Mouse (Mus musculus) activated CD4-positive, CD25-positive, alpha-beta regulatory T cell, adult 4 months (primary cell): Measurements from ENCODE around the gene Cfap46. TPM values are rescaled to one million over a fixed set of nuclear protein-coding genes. Genes with fewer than 3 reads are reported as not detected.

Experiments
- ATAC-seq: one replicate; pipeline ENCODE4 v1.8.0; 2017
- polyA plus RNA-seq, 2 experiments: library from polyadenylated mRNA; unstranded; fragments of 100-300 nt; shearing (Covaris generic); gene quantifications; one replicate each; pipeline ENCODE4 v1.2.1; 2017

The Cfap46 gene
- polyA plus RNA-seq, 2 experiments from 2014 or later, result not detected

GRCm38 (mm10) chr7:139579261-139579905 lies 104.2 kb downstream of the Cfap46 start:
- ATAC-seq, result no peak

DNA sequence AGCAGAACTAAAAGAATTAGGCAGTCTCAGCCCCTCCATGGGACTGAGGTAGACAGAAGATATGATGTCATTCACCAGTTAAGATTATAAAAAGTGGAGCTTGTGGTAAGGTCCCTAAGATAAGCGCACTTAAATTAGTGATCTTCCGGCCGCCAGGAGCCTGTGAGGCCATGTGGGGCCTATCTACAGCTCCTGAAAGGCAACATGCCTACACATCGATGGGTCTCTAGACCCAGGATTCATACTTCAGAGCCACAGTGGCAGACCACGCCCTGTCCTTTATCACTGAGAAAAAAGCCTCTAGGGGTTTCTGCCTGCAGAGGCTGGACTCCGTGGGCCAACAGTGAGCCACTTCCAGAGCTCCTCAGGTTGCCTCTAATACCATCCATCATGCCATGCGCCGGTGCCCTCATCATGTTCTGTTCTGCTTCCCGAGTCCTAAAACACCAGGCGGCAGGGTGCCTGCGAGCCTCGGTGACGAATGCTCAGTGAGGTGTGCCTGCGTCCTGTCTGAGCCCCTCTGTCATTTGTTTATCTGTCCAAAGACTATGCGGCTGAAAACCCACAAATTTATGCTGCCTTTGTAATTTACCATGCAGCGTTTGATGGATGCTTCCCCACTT lies 107.4 kb downstream of the Cfap46 start:
- ATAC-seq, result no peak

DNA sequence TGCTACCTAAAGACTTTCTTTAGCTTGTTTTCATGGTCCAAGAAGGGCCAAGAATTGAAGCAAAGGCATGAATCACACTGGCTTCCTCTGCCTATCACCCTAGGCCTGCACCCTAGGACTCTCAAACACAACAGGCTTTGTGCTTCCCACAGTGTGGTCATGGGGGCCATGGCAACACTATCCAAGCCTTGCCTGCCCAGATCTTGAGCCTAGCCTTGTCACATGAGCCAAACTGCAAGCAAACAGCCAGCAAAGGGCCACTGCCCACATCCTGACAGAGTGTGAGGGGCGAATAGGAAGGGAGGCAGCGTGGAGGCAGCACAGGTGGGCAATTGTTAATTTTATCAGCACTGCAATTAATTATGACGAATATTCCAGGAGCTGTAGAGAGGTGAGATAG lies 111.0 kb downstream of the Cfap46 start:
- ATAC-seq, result no peak

- ATAC-seq, result no peak
These were observed 112.8 kb downstream of the Cfap46 start for GRCm38 (mm10) chr7:139570788-139571187.

DNA sequence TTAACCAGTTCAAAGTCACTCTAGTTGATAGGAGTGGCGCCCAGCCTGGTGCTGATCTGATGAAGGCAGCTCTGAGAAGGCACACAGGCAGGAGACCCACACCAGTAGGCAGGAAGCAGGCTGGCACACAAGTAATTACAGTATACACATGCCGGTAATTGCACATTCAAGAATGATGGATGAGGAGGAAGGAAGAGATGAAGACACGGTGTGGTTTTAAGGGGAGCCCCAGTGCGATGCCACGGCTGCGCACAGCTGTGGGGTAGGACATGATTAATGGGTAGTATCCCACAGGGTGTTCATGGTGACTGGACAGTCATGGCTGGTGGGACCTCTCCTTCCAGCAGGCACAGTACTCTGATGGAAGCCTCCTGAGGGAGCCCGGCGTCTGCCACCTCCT lies 117.1 kb downstream of the Cfap46 start:
- no peak for ATAC-seq

GRCm38 (mm10) chr7:139565998-139566397 lies 117.6 kb downstream of the Cfap46 start:
- ATAC-seq, result no peak

- no peak for ATAC-seq
These were observed 119.5 kb downstream of the Cfap46 start for GRCm38 (mm10) chr7:139564161-139564560.

GRCm38 (mm10) chr7:139563425-139563824 lies 120.2 kb downstream of the Cfap46 start:
- no peak for ATAC-seq

GRCm38 (mm10) chr7:139559659-139560058 lies 124.0 kb downstream of the Cfap46 start:
- ATAC-seq, result no peak

DNA sequence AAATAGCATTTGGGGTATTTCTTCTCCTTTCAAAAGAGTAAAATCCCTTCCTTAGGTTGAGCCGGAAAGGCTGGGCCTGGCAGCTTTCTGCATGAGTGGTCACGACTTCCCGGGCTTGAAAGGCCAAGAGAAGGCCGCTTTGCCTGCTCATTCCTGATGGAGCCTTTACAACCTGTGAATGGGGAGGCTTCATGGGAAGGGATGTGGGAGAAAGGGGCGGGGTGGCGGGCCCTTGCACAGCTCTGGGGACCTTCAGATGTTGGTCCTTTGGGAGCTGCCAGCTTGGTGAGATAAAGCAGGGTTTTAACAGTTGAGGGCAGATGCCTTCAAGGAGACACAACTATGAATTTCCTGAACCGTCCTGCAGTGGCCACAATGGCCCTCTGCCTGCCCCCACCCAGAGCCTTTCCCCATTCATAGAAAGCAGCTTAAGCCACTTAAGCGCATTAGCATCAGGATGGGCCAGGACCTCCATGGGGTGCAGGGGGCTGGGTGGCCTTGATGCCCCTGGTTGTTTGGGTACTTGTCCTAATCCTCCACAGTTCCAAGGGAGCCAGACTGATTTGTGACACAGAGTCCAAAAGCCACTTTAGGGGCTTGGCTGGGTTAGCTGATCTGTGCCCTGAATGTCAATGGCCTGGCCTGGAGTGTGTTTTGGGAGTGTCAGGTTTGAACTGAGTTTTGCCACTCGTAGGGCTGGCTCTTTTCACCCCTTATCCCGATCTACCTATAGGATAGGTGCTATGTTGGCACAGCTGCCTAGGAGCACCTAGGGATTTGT lies 126.7 kb downstream of the Cfap46 start:
- ATAC-seq, result no peak

DNA sequence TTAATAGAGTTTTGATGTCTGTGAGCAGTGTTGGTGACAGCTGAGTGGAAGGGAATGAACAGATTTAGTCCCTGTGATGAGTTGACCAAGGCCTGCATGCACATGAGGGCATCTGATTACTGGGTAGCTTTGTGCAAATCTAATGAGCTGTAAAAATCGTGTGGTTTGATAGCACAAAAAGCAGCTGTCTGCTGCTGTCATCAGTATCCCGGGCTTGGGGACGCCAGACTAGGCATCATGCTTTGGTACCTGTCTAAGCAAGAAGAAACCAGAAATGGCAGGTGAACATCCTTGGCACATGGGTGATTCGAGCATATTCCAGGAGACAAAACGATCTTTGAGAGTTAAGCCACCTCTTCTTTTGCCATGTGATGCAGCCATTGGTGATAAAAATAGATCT lies 127.3 kb downstream of the Cfap46 start:
- no peak for ATAC-seq

DNA sequence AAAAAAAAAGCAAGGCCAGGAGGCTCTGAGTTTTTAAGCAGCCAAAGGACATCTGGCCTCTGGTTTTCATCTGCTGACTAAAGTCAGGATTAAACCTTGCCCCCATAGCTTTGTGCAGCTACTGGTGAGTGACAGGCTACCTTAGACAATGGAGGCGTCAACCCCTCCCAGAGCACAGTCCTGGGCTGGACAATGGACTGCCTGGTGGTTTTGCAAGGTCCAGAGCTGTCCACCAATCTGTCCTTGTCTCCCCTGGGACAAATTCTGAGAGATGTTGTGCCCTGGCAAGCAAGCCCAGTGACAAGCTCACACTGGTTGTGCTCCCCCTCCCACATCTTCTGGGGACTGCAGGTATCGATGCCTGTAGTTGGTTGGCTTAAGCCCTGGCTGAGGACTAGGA lies 132.1 kb downstream of the Cfap46 start:
- ATAC-seq, result no peak

Other genes starting within 250 kb of the Cfap46 start
- not detected for gene Nkx6-2, start 101.0 kb downstream of the Cfap46 start, polyA plus RNA-seq
- gene Adgra1, start 150.4 kb upstream of the Cfap46 start, polyA plus RNA-seq, result not detected
- under 1 TPM; 0.12 to 0.22 TPM for gene Kndc1, start 210.9 kb upstream of the Cfap46 start, polyA plus RNA-seq